Mouse (Mus musculus) thymus, postnatal 25 days (tissue): ENCODE measurements at regions not wholly inside any gene's neighbourhood (a gene's known extent, or its start where the extent isn't known, plus 50 kb on each side); places are given as distances from the start of the nearest gene placed in this dataset.

ENCODE experiments used
- DNase-seq: peaks from one replicate; pipeline ENCODE4 v3.0.0; 2022

GRCm38 (mm10) chr10:92219310-92219709 lies 502.9 kb downstream of the Nedd1 start:
- DNase-seq = no peak

GRCm38 (mm10) chr10:92170856-92171255 lies 551.4 kb downstream of the Nedd1 start:
- no peak for DNase-seq

- DNase-seq = no peak
Observed at GRCm38 (mm10) chr10:92166057-92166456, 556.2 kb downstream of the Nedd1 start.

DNA sequence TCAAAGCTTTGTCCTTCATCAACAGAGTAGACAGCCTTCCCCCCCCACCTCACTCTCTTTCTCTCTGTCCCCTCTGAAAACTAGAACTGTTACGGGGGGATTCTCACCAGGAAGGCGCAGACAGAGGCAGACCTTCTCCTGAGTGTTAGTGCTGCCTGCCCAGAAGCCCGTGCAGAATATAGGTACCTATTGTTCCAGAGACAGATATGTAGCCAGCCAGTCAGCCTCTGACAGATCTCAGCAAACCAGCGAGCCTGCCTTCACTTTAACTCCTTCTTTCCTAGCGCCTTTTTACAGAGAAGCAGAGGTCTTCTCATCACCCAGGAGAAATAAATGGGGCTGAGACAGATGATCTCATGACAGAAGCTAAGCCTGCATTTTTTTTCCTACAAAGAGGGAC lies 557.2 kb downstream of the Nedd1 start:
- no peak for DNase-seq

DNA sequence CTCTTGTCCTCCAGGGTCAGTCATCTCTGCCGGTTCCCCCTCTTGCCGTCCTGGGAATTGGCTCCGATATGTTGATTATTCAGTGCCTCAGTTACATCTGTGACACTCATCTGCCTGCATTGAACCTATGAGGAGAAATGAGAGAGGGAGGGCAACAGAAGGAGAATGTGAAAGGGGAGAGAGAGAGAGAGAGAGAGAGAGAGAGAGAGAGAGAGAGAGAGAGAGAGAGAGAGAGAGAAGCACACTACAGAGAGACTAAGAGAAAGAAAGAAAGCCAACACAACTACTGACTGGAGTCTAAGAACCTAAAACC lies 557.6 kb downstream of the Nedd1 start:
- no peak for DNase-seq

GRCm38 (mm10) chr10:92163851-92164647 lies 558.2 kb downstream of the Nedd1 start:
- no peak for DNase-seq

GRCm38 (mm10) chr10:92163071-92163504 lies 559.1 kb downstream of the Nedd1 start:
- no peak for DNase-seq

GRCm38 (mm10) chr10:92162473-92163011 lies 559.7 kb downstream of the Nedd1 start:
- DNase-seq = peak; percentile 0

GRCm38 (mm10) chr10:92161501-92161900 lies 560.7 kb downstream of the Nedd1 start:
- no peak for DNase-seq

DNA sequence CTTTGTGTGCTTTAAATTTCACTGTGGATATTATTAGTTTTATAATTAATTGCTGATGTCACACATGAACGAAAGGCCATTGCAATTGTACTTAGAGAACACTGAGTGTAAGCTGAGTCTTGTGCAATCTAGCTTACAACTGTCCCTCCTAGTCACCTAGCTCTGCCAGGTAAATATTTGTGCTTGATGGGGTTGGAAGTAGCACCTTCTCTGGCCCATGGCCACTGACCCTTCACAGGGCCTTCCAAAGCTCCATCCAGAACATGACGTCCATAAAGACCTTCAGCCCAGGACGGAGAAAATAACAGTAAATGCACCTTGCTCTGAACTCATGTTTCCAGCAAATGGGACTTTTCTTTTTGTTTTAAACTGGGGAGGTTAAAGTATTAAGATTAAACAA lies 576.0 kb downstream of the Nedd1 start:
- DNase-seq = no peak

DNA sequence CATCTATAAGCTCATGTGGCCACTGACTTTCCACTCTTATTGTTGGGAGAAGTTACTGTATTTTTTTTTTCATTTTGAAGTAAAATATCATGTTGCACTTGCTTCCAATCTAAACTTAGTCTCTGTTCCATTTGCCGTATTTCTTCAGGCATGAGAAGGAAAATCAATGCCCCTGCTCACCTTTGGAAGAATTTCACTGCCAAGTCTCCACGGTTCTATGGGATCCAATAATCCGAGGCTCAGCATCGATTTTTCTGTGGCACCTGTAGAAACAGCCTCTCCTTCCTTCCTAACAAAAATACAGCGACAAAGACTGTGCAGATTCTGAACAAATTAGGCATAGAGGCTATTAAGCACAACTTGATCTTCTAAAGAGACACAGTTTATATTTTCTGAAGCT lies 586.7 kb downstream of the Nedd1 start:
- DNase-seq = no peak

DNA sequence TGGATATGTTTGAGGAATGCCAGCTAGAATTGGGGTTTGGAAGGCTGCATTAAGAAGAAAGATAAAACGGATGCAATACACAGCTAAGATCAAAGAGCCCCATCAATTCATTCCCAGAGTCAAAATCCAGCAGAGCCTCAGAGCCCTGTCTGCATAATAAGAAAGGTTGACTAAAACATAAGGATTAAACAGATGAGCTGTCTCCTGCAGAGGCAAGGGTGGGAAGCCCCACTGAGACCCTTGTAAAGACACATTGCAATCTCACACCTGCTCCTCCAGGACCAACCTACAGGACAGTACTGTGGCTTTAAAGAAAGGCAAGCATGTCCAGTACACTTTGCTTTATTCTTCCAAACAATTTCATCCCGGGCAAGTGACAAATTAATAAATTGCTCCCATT lies 609.4 kb downstream of the Nedd1 start:
- DNase-seq = no peak

GRCm38 (mm10) chr10:92106331-92106730 lies 615.9 kb downstream of the Nedd1 start:
- no peak for DNase-seq

DNA sequence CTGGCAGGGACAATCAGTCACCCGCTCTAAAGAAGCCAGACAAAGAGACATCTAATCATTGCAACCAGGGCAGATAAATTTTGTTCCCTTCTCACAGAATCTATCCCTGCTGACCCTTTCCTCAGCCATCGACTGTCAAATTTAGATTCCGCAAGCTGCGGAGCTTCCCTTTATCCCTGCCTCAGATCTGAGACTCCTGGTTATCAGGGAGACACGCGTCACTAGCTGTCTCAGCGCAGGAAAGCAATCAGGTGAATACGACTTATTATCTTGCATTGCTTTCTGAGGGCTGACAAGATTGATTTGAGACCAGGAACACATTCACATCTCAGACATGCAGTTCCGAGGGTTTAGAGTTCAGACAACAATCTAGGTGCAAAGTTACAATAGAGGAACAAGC lies 618.3 kb downstream of the Nedd1 start:
- no peak for DNase-seq

- DNase-seq = no peak
Observed at GRCm38 (mm10) chr10:92102755-92103154, 619.5 kb downstream of the Nedd1 start.

DNA sequence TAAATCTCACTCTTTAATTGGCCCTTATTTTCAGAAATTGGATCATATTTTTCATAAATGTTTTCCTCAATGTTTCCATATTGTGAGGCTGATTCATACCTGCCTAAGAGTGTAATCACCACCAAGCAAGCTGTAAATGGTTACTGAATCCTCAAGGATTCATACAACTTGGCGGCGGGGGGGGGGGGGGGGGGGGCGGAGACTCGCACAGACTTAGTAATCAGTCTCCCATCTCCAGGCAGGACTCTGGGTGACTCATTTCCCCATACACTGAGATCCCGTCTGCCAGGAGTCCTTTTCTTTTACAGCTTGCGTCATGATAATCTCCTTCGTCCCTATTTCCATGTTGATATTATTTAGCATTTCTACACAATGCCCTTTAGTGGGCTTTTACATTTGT lies 624.7 kb downstream of the Nedd1 start:
- no peak for DNase-seq

GRCm38 (mm10) chr10:92097081-92097480 lies 625.1 kb downstream of the Nedd1 start:
- DNase-seq = no peak

GRCm38 (mm10) chr10:92091480-92092395 lies 630.5 kb downstream of the Nedd1 start:
- no peak for DNase-seq

DNA sequence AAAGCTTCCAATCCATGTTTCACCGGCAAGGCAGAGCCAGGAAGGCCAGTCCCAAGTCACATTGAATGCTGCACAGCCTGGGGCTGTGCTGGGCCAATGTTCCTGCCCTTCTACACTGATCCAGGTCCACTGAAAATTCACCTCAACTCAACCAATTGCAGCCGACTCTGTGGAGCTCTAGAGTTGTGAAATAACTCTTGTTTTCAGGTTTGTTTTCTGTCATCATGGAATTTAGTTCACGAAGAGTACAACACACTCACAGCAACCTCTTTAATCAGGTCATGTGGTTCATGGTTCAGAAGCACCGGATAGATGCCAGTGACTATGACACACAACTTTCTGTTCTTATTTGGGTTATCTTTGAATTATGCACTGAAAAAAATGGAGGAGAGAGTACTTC lies 640.1 kb downstream of the Nedd1 start:
- no peak for DNase-seq

DNA sequence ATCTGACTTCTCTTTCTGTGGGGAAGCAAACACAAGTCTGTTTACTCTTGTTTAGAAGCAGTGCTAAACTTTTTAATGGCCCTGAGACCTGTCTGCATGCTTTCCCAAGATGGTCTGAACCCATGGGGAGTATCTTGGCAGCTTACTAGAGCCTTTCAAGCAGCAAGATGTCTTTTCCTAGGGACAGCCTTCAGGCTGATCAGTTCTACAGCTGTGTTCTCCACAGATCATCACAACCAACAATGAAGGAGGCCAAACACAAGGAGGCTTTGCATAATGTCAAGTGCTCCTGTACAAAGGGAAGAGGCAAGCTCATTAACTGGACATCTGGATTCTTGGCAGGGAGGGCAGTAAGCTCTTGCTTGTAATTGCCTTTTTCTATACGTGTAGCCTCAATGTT lies 641.0 kb downstream of the Nedd1 start:
- no peak for DNase-seq

- DNase-seq = no peak
Observed at GRCm38 (mm10) chr10:92079421-92079820, 642.8 kb downstream of the Nedd1 start.

- no peak for DNase-seq
Observed at GRCm38 (mm10) chr10:92077291-92077690, 644.9 kb downstream of the Nedd1 start.

DNA sequence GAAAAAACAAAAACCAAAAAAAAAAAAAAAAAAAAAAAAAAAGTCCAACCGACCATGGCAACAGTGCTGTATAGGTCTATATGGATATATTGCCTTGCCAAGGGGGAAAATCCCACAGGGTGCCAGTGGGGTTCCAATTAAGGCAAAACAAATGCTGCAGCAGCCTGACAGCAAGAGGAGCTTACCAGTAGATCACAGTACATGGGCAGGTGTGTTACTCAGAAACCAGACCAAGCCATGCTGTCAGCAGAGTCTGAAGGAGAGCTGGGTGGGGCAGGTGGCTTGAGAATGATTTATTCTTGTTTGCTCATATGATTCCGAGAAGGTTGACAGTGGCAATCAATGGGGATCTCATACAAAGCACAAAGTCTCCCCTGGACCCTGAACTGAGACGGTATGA lies 645.5 kb downstream of the Nedd1 start:
- DNase-seq = no peak

DNA sequence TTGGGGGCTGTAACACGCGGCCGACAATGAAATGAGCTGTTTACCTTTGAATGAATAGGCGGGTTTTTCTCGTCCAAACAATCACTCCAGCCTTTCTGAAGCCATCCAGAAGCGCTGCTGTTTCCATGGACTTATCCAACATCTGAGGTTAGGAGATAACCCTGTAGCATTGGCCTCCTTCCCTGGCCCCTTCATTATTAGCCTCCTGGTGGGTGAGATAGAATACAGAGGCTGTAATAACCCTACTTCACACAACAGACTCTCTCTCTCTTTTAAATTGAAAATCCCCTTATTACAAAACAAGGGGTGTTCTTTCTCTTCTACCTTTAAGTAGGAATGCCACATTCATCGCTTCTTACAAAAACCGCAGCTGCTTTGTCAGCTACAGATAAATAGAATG lies 646.8 kb downstream of the Nedd1 start:
- DNase-seq = no peak
